Mouse (Mus musculus): Measurements from ENCODE around the gene Mars.
"Not testable (repeated sequence)": the region's sequence is repeated elsewhere in the genome, so short reads cannot be mapped to it uniquely, and the experiment has no call there.

Gene Mars

DNA sequence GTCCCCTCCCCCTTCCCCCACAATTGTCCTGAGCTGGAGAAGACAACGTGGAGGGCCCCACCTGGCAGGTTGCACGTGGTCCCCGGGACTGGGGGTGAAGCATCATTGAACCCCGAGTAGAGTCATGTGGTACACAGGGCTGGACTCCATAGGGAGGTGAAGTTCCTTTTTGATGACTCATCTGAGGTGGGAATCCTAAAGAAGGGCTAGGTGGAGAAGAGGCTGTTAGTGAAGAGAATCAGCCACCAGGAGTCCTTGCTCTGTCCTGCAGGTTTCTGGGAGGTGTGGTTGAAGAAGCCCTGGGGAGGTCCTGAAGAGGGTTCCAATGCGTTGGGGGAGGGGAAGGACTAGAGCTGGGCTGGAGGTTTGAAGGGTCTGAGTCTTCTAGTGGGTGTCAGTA lies 25.4 kb upstream of the Mars start:
- no peak for DNase-seq (ENCODE audit: low spot score)

DNA sequence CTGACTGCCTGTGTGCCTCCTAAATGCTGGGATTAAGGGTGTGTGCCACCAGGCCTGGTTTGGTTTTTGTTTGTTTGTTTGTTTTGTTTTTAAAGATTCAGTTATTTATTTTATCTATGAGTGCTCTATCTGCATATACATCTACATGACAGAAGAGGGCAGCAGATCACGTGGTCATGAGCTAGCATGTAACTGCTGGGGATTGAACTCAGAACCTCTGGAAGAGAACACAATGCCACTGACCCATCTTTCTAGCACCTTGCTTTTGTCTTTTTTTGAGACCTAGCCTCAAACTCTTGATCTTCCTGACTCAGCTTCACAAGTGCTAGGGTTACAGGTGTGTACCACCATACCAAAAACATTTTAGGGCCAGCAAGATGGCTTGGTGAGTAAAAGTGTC lies 23.7 kb upstream of the Mars start:
- DNase-seq (ENCODE audit: low spot score) = no peak

DNA sequence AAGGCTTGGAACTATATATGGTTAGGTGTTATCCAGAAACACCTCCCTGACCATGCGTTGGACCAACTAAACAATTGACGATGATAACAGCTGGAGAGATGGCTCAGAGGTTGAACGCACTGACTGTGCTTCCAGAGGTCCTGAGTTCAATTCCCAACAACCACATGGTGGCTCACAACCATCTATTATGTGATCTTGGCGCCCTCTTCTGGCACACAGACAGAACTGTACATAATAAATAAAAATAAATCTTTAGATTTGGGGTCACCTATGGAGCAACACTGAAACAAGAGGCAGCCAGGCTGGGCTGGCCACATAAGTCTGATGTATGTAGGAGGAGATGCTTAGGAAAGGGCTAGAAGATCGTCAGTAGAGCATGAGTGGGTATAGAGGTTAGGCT lies 21.6 kb upstream of the Mars start:
- no peak for DNase-seq (ENCODE audit: low spot score)

DNA sequence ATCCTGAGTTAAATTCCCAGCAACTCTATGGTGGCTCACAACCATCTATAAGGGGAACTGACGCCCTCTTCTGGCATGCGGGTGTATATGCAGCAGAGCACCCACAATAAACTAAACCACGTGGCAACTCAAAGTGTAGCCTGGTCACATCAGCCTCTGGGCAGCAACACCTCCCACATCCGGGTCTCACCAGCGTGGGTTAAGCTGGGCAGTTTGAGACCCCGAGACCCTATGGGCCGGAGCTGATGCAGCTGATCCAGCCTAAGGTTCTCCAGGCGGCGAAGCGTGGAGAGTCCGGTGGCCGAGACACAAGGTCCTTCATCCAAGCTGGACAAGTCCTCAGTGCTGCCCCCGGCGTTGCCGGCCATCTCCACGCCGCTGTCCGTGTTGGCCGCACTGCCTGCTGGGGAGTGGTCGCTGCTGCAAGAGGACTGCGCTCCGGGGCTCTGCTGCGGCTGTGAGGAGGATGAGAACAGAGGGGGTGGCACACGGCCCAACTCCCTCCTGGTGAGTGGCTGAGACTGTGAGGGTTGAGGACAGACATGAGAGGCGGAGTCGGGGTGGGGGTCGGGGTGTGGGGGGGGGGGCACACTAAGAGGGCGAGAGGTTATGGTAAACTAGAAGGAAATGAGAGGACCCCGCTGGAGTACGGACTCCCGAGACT lies 20.8 kb upstream of the Mars start:
- no peak for DNase-seq (ENCODE audit: low spot score)

DNA sequence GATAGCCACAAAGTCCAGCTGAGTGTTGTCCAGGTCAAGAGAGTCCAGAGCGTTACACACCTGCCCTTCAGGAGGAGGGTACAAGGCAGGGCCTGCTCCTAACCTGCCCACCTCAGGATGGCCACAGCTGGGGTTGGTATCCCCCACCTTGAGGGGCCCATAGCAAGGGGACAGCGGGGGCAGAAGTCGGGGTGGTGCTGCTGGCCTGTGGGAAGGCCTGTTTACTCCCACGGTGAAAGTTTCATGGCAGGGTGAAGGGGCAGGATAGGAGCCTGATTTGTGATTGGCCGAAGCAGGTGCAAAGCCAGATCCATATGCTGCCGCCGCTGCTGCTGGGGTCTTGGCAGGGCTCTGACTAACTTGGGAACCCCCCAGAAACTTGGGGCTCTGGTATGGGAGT lies 18.6 kb upstream of the Mars start:
- DNase-seq (ENCODE audit: low spot score) = no peak

DNA sequence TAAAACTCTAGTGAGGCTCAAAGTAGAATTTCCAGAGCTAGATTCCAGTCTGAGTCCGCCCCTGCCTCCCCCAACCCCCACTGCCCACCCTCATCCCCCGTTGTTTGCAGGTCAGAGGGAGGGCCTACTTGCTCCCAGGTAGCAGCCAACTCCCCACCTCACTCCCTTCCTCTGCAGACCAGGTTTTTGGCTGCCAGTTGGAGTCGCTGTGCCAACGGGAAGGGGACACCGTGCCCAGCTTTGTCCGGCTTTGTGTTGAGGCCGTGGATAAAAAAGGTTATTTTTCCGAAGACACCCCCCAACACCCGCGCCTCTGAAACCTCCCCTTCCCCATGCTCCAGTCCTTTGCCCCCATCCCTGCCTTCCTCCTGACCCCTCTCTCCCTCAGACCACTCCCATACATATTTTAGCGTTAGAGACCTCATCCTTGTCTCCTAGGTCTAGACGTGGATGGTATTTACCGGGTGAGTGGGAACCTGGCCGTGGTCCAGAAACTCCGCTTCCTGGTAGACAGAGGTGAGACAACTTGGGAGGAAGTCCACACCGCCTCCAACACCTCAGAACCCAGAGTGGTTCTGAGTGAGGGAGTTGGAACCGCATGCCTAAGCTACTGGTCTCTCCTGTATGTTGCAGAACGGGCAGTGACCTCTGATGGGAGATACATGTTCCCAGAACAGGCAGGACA lies 16.0 kb upstream of the Mars start:
- DNase-seq (ENCODE audit: low spot score) = no peak

DNA sequence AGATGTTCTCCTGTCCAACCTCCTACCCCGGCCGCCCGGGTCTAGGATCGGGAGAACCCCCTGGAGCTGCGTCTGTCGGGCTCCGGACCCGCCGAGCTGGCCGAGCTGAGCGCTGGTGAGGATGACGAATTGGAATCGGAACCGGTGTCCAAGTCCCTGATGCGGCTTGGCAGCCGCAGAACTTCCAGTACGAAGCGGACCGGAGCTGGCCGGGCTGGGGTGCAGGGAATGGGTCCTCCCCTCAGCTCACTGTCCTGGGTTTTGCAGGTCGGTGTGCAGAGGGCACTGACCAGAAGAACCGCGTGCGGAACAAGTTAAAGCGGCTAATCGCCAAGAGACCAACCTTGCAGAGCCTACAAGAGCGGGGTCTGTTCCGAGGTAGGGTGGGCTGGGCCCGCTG lies 15.2 kb upstream of the Mars start:
- DNase-seq (ENCODE audit: low spot score) = no peak

DNA sequence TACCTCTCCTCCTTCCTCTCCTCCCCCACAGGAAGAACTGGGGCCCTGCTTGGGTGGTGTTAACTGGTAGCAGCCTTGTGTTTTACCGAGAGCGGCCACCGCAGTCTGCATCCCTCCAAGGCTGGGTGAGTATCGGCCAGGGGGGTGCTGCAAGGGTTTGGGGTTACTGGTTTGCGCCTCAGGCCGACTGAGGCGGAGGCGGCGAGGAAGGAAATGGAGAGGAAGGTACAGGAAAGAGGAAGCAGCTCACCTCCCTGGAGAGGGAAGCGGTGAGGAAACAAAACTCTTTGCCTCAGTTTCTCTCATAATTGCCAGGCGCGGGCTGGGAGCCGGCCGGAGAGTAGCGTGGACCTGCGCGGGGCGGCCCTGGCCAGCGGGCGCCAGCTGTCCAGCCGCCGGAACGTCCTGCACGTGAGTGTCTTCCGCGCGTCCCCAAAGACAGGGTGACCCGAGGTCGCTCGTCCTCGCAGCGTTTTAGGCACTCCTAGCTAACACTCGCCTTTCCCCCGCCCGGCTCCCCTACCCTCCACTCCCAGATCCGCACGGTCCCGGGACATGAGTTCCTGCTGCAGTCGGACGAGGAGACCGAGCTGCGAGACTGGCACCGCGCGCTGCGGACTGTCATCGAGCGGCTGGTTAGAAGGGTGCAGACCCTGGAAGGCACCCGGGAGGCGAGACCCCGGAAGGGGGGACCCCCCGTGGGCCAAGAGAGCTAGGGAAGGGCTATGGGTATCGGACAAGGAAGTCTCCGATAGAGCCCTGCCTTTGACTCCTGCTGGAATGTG lies 14.6 kb upstream of the Mars start:
- peak; percentile 55 for DNase-seq (ENCODE audit: low spot score)

DNA sequence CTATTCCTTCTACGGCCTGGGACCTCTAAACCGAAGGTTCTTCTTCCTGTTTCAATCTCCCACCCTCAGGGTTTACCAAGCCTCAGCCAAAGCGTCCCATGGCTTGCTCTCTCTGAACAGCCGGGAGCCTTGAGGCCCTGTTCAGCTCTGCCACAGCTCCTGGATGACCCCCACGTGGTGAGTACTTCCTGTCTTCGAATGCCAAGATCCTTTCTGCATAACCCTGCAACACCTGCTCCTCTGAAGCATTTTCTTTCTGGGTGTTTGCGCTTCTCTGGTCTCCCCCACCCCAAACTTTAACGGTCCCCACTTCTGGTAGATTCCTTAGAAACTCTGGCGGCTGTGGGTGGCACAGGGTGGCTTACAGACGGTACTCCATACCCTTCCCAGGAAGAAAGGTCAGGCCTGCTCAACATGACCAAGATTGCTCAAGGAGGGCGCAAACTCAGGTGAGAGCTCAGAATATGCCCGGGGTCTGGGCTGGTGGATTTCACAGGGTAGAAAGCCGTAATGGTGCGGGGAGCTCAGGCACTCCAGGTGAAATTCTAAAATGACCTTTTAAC lies 13.9 kb upstream of the Mars start:
- peak; percentile 52 for DNase-seq (ENCODE audit: low spot score)

DNA sequence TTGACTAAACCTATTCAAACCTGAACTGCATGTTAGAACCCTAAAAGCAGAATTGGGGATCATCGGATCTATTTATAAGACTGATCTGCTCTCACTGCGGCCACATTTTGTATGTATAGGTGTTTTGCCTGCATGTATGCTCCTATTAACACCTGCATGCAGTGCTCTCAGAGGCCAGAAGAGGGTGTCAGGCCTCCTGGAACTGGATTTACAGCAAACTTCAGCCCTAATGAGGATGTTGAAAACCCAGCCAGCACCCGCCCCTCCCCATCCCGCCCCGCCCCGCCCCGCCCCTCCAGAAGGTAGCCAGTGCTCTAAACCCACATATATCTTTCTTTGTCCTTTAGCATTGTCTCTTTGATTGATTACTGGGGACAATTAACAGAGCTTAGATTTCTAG lies 12.9 kb upstream of the Mars start:
- DNase-seq (ENCODE audit: low spot score) = peak; percentile 86

DNA sequence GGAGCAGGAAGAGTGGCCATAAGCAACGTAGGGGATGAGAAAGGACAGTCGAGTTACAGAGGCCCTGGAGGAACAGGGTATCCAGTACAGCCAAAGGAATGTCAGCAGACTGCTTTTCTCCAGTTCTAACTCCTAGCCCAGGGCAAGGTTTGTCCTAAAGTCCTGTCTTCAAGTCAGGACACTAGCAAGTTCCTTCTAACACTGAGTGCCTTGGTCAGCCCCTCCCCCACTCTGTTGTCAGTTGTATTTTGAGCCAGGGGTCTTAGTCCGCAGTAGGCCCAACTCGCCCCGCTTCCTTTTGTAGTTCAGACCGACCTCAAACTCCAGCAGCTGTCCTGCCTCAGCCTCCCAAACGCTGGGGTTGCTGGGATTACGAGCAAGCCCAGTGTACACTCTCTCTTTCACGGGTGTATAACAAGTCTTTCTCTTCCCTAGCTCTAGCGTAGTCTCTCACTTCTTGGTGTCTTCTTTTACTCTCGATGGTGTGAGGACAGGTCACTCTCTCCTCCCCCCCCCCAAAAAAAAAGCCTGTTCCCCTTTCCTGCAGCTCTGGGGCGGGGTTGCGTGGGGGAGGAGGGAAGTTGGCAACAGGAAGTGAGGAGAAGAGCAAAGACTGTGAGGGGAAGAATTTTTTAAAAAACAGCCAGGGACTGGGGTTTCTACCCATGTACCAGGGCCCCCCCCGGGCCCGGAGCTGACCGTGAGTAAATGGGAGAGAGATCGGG lies 11.7 kb upstream of the Mars start:
- no peak for DNase-seq (ENCODE audit: low spot score)

DNA sequence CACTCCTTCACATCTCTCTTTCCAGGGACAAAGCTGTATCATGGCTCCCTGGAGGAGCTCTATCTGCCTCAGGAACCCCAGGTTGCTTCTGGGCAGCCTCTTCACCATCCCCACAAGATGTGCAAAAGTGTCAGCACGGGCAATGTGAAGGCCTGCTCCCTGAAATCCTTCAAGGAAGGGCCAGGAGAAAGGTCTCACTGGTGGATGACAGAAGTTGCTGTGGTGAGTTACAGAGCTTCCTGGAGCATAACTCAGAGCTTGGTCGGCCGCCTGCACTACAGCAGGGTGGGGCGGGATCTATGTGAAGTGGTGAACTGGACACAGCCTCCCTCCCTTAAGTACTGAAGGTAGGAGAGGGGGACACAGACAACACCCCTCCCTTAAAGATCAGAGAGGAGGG lies 11.1 kb upstream of the Mars start:
- no peak for DNase-seq (ENCODE audit: low spot score)

DNA sequence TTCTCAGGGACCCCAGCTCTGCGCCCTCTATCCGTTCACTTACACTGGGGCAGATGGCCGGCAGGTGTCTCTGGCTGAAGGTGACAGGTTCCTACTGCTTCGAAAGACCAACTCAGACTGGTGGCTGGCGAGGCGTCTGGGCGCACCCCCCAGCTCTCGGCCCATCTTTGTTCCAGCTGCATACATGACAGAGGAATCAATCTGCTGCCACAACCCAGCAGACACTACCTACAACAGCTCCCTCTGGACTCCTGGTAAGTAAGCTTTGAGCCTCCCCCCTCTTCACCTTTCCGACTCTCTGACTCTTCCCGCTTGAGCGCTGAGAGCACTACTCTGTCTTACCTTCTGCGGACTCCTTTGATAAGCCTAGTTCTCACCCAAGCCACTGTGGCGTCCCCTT lies 10.6 kb upstream of the Mars start:
- peak; percentile 40 for DNase-seq (ENCODE audit: low spot score)

DNA sequence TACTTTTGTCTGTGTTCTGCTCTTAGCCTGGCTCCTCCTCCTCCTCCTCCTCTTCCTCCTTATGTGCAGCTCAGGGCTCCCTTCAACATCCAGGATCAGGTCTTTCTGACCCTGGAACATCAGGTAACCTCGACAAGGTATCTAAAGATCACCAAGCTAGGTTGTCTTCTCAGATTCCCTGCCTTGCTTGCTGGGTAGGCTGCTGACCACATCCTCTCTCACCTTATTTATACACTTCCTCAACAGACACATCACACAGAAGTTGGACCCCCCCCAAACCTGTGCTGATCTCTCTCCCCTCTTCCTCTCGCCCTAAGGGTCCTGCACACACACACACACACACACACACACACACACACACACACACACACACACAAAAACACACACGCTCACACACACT lies 10.0 kb upstream of the Mars start, which contains the start of gene Arhgap9:
Arhgap9 (plus strand) TSS at position 344 of the 400 bp plus-strand sequence.
- DNase-seq (ENCODE audit: low spot score) = peak; percentile 63

DNA sequence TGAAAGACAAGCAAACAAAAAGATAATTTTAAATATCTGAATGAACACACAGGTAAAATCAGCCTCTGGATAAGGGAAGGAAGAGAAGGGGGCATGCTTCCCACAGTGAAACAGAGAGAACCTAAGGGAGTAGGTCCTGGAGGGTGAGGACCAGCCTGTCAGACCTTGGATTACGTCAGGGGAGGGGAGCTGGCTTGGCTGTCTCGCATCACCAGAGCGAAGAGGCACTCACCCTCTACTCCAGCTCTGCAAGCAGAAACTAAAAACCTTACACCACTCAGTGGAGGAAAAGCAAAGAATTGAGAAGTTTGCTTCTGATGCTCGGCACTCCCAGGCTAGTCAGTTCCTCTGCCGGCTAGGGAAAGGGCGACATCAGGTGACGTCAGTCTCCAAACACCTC lies 8.4 kb upstream of the Mars start:
- no peak for DNase-seq (ENCODE audit: low spot score)

DNA sequence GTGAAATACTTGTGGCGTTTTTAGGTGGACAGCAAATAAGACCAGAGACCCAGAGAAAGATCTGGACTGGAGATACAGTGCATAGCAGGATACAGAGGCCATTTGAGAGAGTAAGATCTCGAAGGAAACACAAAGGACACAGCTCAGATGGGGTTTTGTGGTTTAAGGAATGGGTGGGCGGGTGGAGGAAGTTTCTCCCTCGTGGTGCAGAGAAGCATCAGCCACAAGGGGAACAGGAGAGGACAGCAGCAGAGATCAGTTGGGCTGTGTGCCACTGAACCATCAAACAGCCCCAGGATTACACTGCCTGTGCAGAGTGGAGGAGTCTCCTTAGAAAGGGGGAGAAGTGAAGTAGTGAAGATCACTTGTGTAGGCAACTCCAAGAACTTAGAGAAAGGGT lies 6.4 kb upstream of the Mars start:
- no peak for DNase-seq (ENCODE audit: low spot score)

DNA sequence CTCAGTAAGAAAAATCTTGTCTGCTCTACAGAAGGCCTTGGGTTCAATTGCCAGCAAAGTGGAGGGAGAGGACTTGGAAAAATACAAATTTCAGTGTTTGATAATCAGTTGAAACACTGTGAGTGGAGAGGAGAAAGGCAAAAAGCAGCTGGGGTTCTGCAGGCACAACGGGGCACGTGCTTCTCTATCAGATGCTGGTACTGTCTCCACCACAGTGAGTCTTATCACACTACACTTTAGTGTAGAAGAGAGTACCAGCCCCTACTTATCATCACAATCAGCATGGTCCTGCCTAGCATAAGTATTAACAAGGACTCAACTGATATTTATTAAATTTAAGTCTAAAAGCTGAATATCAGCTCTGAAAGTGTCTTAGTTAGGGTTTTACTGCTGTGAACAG lies 5.7 kb upstream of the Mars start:
- DNase-seq (ENCODE audit: low spot score) = no peak

DNA sequence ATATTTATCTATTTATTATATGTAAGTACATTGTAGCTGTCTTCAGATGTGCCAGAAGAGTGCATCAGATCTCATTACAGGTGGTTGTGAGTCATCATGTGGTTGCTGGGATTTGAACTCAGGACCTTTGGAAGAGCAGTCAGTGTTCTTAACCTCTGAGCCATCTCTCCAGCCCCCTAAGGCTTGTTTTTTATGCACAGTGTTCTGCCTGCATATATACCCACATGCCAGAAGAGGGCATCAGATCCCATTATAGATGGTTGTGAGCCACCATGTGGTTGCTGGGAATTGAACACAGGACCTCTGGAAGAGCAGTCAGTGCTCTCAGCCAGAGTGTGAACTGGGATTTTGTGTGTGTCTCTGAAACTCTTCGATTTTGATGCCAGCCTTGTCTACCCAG lies 3.4 kb upstream of the Mars start:
- DNase-seq (ENCODE audit: low spot score) = not testable (repeated sequence)

DNA sequence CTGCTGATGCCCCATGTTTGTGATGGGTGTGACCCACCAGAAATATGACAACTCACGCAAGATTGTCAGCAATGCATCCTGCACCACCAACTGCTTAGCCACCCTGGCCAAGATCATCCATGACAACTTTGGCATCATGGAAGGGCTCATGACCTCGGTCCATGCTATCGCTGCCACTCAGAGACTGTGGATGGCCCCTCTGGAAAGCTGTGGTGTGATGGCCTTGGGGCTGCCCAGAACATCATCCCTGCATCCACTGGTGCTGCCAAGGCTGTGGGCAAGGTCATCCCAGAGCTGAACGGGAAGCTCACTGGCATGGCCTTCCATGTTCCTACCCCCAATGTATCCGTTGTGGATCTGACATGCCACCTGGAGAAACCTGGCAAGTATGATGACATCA lies 1.9 kb upstream of the Mars start:
- not testable (repeated sequence) for DNase-seq (ENCODE audit: low spot score)

DNA sequence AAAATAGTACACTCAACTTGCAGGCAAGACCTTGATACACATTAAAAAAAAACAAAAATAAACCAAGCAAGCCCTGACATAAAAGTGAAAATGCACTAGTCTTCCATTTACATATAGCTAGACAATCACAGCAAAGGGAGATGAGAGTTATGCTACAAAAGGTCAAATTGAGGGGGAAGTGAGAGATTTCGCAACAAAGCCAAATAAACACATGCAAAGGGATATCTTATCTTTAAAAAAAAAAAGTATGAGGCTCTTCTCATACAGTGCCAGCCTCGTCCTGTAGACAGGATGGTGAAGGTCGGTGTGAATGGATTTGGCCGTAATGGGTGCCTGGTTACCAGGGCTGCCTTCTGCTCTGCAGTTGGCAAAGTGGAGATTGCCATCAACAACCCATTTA lies 1.3 kb upstream of the Mars start:
- DNase-seq (ENCODE audit: low spot score) = no peak

DNA sequence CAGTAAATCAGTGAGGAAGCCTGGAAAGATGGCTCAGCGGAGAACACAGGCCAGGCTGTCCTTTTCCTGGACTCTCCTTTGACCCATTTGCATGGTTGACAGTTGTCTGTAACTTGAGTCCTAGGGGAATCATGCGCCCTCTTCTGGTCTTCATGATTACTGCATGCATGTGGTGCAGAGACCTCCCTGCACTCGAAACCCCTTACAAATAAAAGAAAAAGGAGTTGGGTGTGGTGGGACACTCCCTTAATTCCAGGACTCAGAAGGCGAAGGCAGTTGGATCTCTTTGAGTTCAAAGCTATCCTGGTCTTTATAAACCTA lies 730 bp upstream of the Mars start:
- DNase-seq (ENCODE audit: low spot score) = peak; percentile 79

Data from T-cell, adult 2 months (primary cell).